Mouse (Mus musculus): ENCODE results near the gene D5Ertd579e. TPM values are rescaled to one million over a fixed set of nuclear protein-coding genes. Genes with fewer than 3 reads are reported as not detected.

Gene D5Ertd579e
- total and polyA plus RNA-seq, 2 experiments from 2014 or later, result 34.2 to 71.1 TPM

DNA sequence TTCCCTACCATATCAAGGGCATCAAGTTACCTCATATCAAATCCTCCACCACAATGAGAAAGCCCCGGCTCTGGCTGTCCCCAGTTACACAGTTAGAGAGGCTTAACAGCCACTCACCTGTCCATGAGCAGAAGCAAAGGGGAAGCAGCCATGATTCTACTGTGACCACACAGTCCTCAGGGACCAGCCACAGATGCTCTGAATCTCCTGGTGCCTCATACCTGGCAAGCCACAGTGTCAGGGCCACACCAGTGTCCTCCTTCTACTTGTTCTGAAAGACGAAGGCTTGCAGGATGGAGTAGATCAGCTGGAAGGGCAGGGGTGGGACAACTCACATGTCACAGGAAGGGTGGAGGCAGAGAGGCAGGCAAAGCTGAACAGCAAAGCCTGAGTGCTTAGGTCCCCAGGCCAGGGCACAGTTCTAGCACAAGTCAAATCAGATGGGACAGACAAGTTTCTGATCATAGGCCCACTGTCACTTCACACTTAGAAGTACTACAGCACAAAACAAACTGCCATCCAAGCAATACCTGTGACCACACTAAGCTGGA lies 142.7 kb downstream of the D5Ertd579e start:
- H3K9ac ChIP-seq (replicated peaks; ENCODE audit: low read length, poor library complexity, severe bottlenecking), result no peak overlapping the region
- WGBS, result 78% methylated on average over 2 of the region's 2 CpGs
- H3K4me3 ChIP-seq (ENCODE audit: low read depth, low read length), result no peak overlapping the region
- H3K9me3 ChIP-seq (ENCODE audit: low read length), result no peaks in the 10 kb centered on the region
- no peaks in the 10 kb centered on the region for H3K4me1 ChIP-seq (ENCODE audit: insufficient read depth, low read length)
- ATAC-seq (ENCODE audit: low FRiP score) (no peak), DNase-seq (ENCODE audit: low spot score) (no peak)
- no peaks in the 10 kb centered on the region for H3K27me3 ChIP-seq (ENCODE audit: insufficient read depth, low read length)
- H3K36me3 ChIP-seq (ENCODE audit: insufficient read depth, low read length), result no peaks in the 10 kb centered on the region
- H3K4me2 ChIP-seq (ENCODE audit: low read depth, low read length, poor library complexity, severe bottlenecking), result no peak overlapping the region
- TF ChIP-seq CTCF (IDR thresholded peaks at IDR 0.05), result no peak
- H3K27ac ChIP-seq (ENCODE audit: low read depth, low read length), result no peak overlapping the region

DNA sequence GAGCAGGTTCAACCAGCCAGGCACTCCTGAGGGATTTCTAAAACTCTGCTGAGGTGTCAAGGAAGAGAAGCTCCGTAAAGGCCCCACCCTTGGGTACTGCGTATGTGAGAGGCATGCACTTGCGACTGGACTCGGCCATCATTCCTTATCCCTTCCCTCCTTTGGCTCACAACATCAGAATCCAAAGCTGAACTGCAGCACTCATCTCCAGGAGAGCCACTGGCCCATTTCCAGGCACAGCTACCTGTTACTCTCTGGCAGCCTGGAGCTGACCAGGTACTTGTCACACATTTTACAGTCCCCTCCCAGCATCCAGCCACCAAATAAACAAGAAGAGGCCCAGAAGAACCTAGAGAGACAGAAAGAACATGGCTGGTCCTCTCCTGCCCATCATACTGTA lies 143.4 kb downstream of the D5Ertd579e start:
- Histone ChIP-seq H3K36me3 (ENCODE audit: insufficient read depth, low read length) (no peaks in the 10 kb centered on the region), H3K27me3 (ENCODE audit: insufficient read depth, low read length) (no peaks in the 10 kb centered on the region), H3K27ac (ENCODE audit: low read depth, low read length) (no peak overlapping the region), H3K4me3 (ENCODE audit: low read depth, low read length) (no peak overlapping the region), H3K9me3 (ENCODE audit: low read length) (no peaks in the 10 kb centered on the region), H3K4me2 (ENCODE audit: low read depth, low read length, poor library complexity, severe bottlenecking) (no peak overlapping the region), H3K9ac (replicated peaks; ENCODE audit: low read length, poor library complexity, severe bottlenecking) (no peak overlapping the region), H3K4me1 (ENCODE audit: insufficient read depth, low read length) (no peaks in the 10 kb centered on the region)
- DNase-seq (ENCODE audit: low spot score), result no peak
- no peak for ATAC-seq (ENCODE audit: low FRiP score)
- 89% methylated on average over 4 of the region's 4 CpGs for WGBS
- TF ChIP-seq CTCF (IDR thresholded peaks at IDR 0.05), result no peak

Other genes with a start within 250 kb of the D5Ertd579e start
- gene Grpel1, start 231.0 kb downstream of the D5Ertd579e start, total RNA-seq (2014; rRNA removed), result 16.2 and 16.3 TPM in 2 replicates
- gene Grpel1, start 231.0 kb downstream of the D5Ertd579e start, polyA plus RNA-seq (2015; fragmentation: Nextera tagmentation; extraction: Ambion mirVana), result 38.4 and 43.4 TPM in 2 replicates
- 26.9 and 27.3 TPM in 2 replicates for gene Tada2b, start 211.7 kb downstream of the D5Ertd579e start, total RNA-seq (2014; rRNA removed)
- gene Tada2b, start 211.7 kb downstream of the D5Ertd579e start, polyA plus RNA-seq (2015; fragmentation: Nextera tagmentation; extraction: Ambion mirVana), result 3.1 and 3.5 TPM in 2 replicates
- 2.1 and 3.2 TPM in 2 replicates for gene Ccdc96, start 211.4 kb downstream of the D5Ertd579e start, total RNA-seq (2014; rRNA removed)
- 1.7 and 2.3 TPM in 2 replicates for gene Ccdc96, start 211.4 kb downstream of the D5Ertd579e start, polyA plus RNA-seq (2015; fragmentation: Nextera tagmentation; extraction: Ambion mirVana)
- gene Tbc1d14, start 102.7 kb downstream of the D5Ertd579e start, total RNA-seq (2014; rRNA removed), result 29.3 and 30.5 TPM in 2 replicates
- 51.0 and 53.3 TPM in 2 replicates for gene Tbc1d14, start 102.7 kb downstream of the D5Ertd579e start, polyA plus RNA-seq (2015; fragmentation: Nextera tagmentation; extraction: Ambion mirVana)
- 21.5 and 39.8 TPM in 2 replicates for gene Bloc1s4, start 52.6 kb upstream of the D5Ertd579e start, total RNA-seq (2014; rRNA removed)
- gene Bloc1s4, start 52.6 kb upstream of the D5Ertd579e start, polyA plus RNA-seq (2015; fragmentation: Nextera tagmentation; extraction: Ambion mirVana), result 30.1 and 30.2 TPM in 2 replicates
- gene Mrfap1, start 100.7 kb upstream of the D5Ertd579e start, total RNA-seq (2014; rRNA removed), result 288 and 318 TPM in 2 replicates
- gene Mrfap1, start 100.7 kb upstream of the D5Ertd579e start, polyA plus RNA-seq (2015; fragmentation: Nextera tagmentation; extraction: Ambion mirVana), result 425 and 441 TPM in 2 replicates
- gene Man2b2, start 134.6 kb upstream of the D5Ertd579e start, total RNA-seq (2014; rRNA removed), result 22.6 and 26.2 TPM in 2 replicates
- 15.6 and 15.8 TPM in 2 replicates for gene Man2b2, start 134.6 kb upstream of the D5Ertd579e start, polyA plus RNA-seq (2015; fragmentation: Nextera tagmentation; extraction: Ambion mirVana)
- gene Ppp2r2c, start 172.5 kb upstream of the D5Ertd579e start, total RNA-seq (2014; rRNA removed), result 205 and 231 TPM in 2 replicates
- 89.0 and 91.8 TPM in 2 replicates for gene Ppp2r2c, start 172.5 kb upstream of the D5Ertd579e start, polyA plus RNA-seq (2015; fragmentation: Nextera tagmentation; extraction: Ambion mirVana)